Mouse (Mus musculus): ENCODE measurements around the gene Zc3h4. TPM values are rescaled to one million over a fixed set of nuclear protein-coding genes. Genes with fewer than 3 reads are reported as not detected.

The Zc3h4 gene
- total and polyA plus RNA-seq, 3 experiments = 32.9 to 71.8 (median 59.4) TPM

- peaks cover 0 to 25% of the 10 kb centered on the region in 2 experiments; a peak in 2 of 4 replicates for H3K36me3 ChIP-seq (ENCODE audit: control insufficient read depth in 1 of 2, insufficient read depth in 2 of 2, low read length in 2 of 2)
- H3K79me2 ChIP-seq (ENCODE audit: control insufficient read depth, insufficient read depth, low read length, poor library complexity) = peaks cover 46% of the 10 kb centered on the region
- peak overlapping the region; percentile 89 to 93 for H3K4me3 ChIP-seq (ENCODE audit: control insufficient read depth in 1 of 2, insufficient read depth in 1 of 2, low read depth in 2 of 2, low read length in 2 of 2)
- H3K9ac ChIP-seq (ENCODE audit: control insufficient read depth, low read depth, low read length, poor library complexity, severe bottlenecking) = peak overlapping the region; percentile 98
- no peaks in the 10 kb centered on the region for H3K27me3 ChIP-seq (ENCODE audit: control insufficient read depth in 1 of 2, insufficient read depth in 2 of 2, low read length in 2 of 2)
- no peaks in the 10 kb centered on the region for H3K9me3 ChIP-seq (replicated peaks; ENCODE audit: insufficient read depth, low read length)
- DNase-seq (ENCODE audit: low read depth, low spot score) = peak; percentile 80
- H3K27ac ChIP-seq (ENCODE audit: control insufficient read depth, low read depth, low read length) = peak overlapping the region; percentile 96
- peaks cover 9 to 32% of the 10 kb centered on the region in 2 experiments for H3K4me1 ChIP-seq (ENCODE audit: control insufficient read depth in 1 of 2, insufficient read depth in 2 of 2, low read length in 2 of 2)
- TF ChIP-seq POLR2AphosphoS5 (IDR thresholded peaks at IDR 0.05; ENCODE audit: borderline replicate concordance, low read depth, low read length) (no peak), GATA1 (IDR thresholded peaks at IDR 0.05; ENCODE audit: low read depth, low read length) (peak; percentile 54), SIN3A (IDR thresholded peaks at IDR 0.05; ENCODE audit: low read length) (no peak), TAL1 (IDR thresholded peaks at IDR 0.05; ENCODE audit: low read length) (peak; percentile 79), POLR2A (IDR thresholded peaks at IDR 0.05; ENCODE audit: control insufficient read depth in 1 of 2, insufficient read depth in 1 of 2, low read depth in 1 of 2, low read length in 2 of 2, poor library complexity in 1 of 2) (peak; percentile 66 to 70; a peak in 3 of 4 replicates), CHD2 (IDR thresholded peaks at IDR 0.05; ENCODE audit: low read length) (no peak), TBP (IDR thresholded peaks at IDR 0.05; ENCODE audit: low read depth, low read length) (peak; percentile 51; the same call in 1 of the 2 replicates)
Measured at GRCm38 (mm10) chr7:16401991-16402431, 1.3 kb downstream of the Zc3h4 start.

- Histone ChIP-seq H3K27ac (ENCODE audit: control insufficient read depth, low read depth, low read length) (peak overlapping the region; percentile 96), H3K4me1 (ENCODE audit: control insufficient read depth in 1 of 2, insufficient read depth in 2 of 2, low read length in 2 of 2) (peaks cover 9 to 36% of the 10 kb centered on the region in 2 experiments), H3K9me3 (replicated peaks; ENCODE audit: insufficient read depth, low read length) (no peaks in the 10 kb centered on the region)
Measured at GRCm38 (mm10) chr7:16402449-16402848, 1.7 kb downstream of the Zc3h4 start.

GRCm38 (mm10) chr7:16402968-16403948 lies 2.5 kb downstream of the Zc3h4 start:
- TF ChIP-seq RAD21 (IDR thresholded peaks at IDR 0.05; ENCODE audit: low read depth, low read length) (no peak), POLR2A (IDR thresholded peaks at IDR 0.05; ENCODE audit: control insufficient read depth in 1 of 2, insufficient read depth in 1 of 2, low read depth in 1 of 2, low read length in 2 of 2, poor library complexity in 1 of 2) (peak; percentile 56 to 75; a peak in 3 of 4 replicates), MEF2A (IDR thresholded peaks at IDR 0.05; ENCODE audit: extremely low read depth, insufficient replicate concordance, low read depth, low read length, poor library complexity, severe bottlenecking) (no peak), POLR2AphosphoS5 (IDR thresholded peaks at IDR 0.05; ENCODE audit: borderline replicate concordance, low read depth, low read length) (no peak), USF2 (IDR thresholded peaks at IDR 0.05; ENCODE audit: borderline replicate concordance in 1 of 2, insufficient read depth in 1 of 2, low read depth in 1 of 2, low read length in 2 of 2) (no peak), TBP (IDR thresholded peaks at IDR 0.05; ENCODE audit: low read depth, low read length) (peak; percentile 68), JUND (IDR thresholded peaks at IDR 0.05; ENCODE audit: low read depth, low read length) (no peak), RCOR1 (IDR thresholded peaks at IDR 0.05; ENCODE audit: low read depth, low read length) (no peak)
- H3K79me2 ChIP-seq (ENCODE audit: control insufficient read depth, insufficient read depth, low read length, poor library complexity) = peaks cover 49% of the 10 kb centered on the region
- H3K9me3 ChIP-seq (replicated peaks; ENCODE audit: insufficient read depth, low read length) = no peaks in the 10 kb centered on the region
- peaks cover 9 to 40% of the 10 kb centered on the region in 2 experiments for H3K4me1 ChIP-seq (ENCODE audit: control insufficient read depth in 1 of 2, insufficient read depth in 2 of 2, low read length in 2 of 2)
- peak overlapping the region; percentile 98 for H3K9ac ChIP-seq (ENCODE audit: control insufficient read depth, low read depth, low read length, poor library complexity, severe bottlenecking)
- peak; percentile 84 for DNase-seq (ENCODE audit: low read depth, low spot score)
- H3K27me3 ChIP-seq (ENCODE audit: control insufficient read depth in 1 of 2, insufficient read depth in 2 of 2, low read length in 2 of 2) = no peaks in the 10 kb centered on the region
- H3K36me3 ChIP-seq (ENCODE audit: control insufficient read depth in 1 of 2, insufficient read depth in 2 of 2, low read length in 2 of 2) = peaks cover 0 to 25% of the 10 kb centered on the region in 2 experiments; a peak in 2 of 4 replicates
- H3K27ac ChIP-seq (ENCODE audit: control insufficient read depth, low read depth, low read length) = peak overlapping the region; percentile 96
- peak overlapping the region; percentile 89 to 93 for H3K4me3 ChIP-seq (ENCODE audit: control insufficient read depth in 1 of 2, insufficient read depth in 1 of 2, low read depth in 2 of 2, low read length in 2 of 2)

More at GRCm38 (mm10) chr7:16402449-16402848, 1.7 kb downstream of the Zc3h4 start:
- peak overlapping the region; percentile 98 for H3K9ac ChIP-seq (ENCODE audit: control insufficient read depth, low read depth, low read length, poor library complexity, severe bottlenecking)
- H3K27me3 ChIP-seq (ENCODE audit: control insufficient read depth in 1 of 2, insufficient read depth in 2 of 2, low read length in 2 of 2) = no peaks in the 10 kb centered on the region
- H3K4me3 ChIP-seq (ENCODE audit: control insufficient read depth in 1 of 2, insufficient read depth in 1 of 2, low read depth in 2 of 2, low read length in 2 of 2) = peak overlapping the region; percentile 89 to 93
- DNase-seq (ENCODE audit: low read depth, low spot score) = peak; percentile 54
- H3K79me2 ChIP-seq (ENCODE audit: control insufficient read depth, insufficient read depth, low read length, poor library complexity) = peaks cover 47% of the 10 kb centered on the region
- peaks cover 0 to 25% of the 10 kb centered on the region in 2 experiments; a peak in 2 of 4 replicates for H3K36me3 ChIP-seq (ENCODE audit: control insufficient read depth in 1 of 2, insufficient read depth in 2 of 2, low read length in 2 of 2)
- no peak for TF ChIP-seq POLR2AphosphoS2 (IDR thresholded peaks at IDR 0.05; ENCODE audit: low read length)
- no peak for TF ChIP-seq SMC3 (IDR thresholded peaks at IDR 0.05; ENCODE audit: low read depth, low read length)
- TF ChIP-seq MYB (IDR thresholded peaks at IDR 0.05; ENCODE audit: low read depth, low read length) = no peak
- TF ChIP-seq SIN3A (IDR thresholded peaks at IDR 0.05; ENCODE audit: low read length) = no peak
- TF ChIP-seq RAD21 (IDR thresholded peaks at IDR 0.05; ENCODE audit: low read depth, low read length) = no peak
- TF ChIP-seq RCOR1 (IDR thresholded peaks at IDR 0.05; ENCODE audit: low read depth, low read length) = no peak
- TF ChIP-seq MYC (IDR thresholded peaks at IDR 0.05; ENCODE audit: low read depth, low read length) = no peak
- no peak for TF ChIP-seq NRF1 (IDR thresholded peaks at IDR 0.05; ENCODE audit: insufficient read depth, low read depth, low read length, poor library complexity, severe bottlenecking)
- TF ChIP-seq BHLHE40 (IDR thresholded peaks at IDR 0.05; ENCODE audit: borderline replicate concordance, low read depth, low read length) = no peak
- no peak for TF ChIP-seq CHD1 (IDR thresholded peaks at IDR 0.05; ENCODE audit: low read depth, low read length)
- TF ChIP-seq ZKSCAN1 (IDR thresholded peaks at IDR 0.05; ENCODE audit: low read depth, low read length) = no peak
- no peak for TF ChIP-seq POLR2AphosphoS5 (IDR thresholded peaks at IDR 0.05; ENCODE audit: borderline replicate concordance, low read depth, low read length)
